Mouse (Mus musculus): ENCODE results near the gene Xpo5. TPM values are rescaled to one million over a fixed set of nuclear protein-coding genes. Genes with fewer than 3 reads are reported as not detected.

Xpo5 gene
- total RNA-seq, 2 experiments from 2014 or later = 43.6 to 48.5 TPM

GRCm38 (mm10) chr17:46258279-46259053 lies 55.9 kb downstream of the Xpo5 start:
- DNase-seq = no peak

DNA sequence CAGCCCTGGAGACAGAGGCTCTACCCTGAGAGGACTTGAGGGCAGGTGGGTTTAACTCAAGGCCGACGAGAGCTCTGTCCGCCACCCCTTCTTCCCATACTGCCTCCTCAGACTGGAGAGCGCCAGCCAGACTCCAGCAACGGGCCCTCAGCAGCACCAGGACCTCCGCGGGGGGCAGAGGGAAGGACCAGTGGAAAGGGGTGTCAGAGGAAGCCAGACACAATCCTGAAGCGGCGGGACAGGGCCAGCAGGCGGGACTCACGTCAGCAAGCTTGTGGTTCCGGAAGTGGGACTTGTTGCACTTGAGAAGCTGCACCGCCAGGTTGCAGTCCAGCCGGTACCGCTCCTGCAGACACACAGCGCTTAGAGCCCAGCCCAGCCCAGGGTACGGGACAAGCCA lies 57.1 kb downstream of the Xpo5 start:
- no peak for DNase-seq

DNA sequence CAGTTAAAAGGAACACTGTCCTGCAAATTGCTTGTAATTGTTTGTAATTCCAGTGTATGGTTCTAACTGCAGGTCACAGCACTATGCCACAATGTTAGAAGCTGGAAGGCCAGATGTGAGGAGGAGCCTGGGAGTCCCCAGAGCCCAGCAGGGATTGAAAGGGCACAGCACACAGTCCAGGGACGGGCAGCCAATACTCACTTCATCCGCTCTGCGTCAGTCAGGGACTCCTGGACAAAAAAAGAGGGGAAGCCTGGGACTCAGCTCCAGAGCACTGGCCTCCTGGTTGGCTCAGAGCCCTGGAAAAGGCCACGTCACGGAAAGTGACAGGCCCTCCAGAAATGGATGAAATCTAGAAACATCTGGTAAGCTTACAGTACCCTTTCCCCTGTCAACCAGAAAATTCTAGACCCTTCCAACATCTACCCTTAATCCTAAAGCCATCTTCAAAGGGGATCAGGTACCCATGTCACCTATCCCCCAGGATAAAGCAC lies 59.7 kb downstream of the Xpo5 start:
- DNase-seq = peak; percentile 44

- DNase-seq = no peak
These were observed 62.9 kb downstream of the Xpo5 start for GRCm38 (mm10) chr17:46265502-46265901.

- DNase-seq = peak; percentile 88
These were observed 63.5 kb downstream of the Xpo5 start for GRCm38 (mm10) chr17:46265918-46266618.

DNA sequence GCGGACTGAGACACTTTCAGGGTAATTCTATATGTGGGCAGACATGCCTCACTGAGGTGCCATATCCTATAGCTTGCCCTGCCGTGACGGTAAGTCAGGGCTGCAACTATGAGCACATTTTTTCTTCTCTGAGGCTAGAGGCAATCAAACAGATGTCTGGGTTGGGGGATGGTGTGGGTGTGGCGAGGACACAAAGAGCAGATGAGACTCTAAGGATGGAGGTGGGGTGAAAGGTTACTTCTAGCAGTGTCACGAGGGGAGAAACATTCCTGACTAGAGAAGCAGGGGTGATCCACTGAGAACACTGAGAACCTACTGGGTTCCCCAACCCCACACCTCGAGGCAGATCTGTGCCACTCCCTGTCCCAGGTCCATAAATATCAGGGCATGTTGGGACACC lies 64.4 kb downstream of the Xpo5 start:
- no peak for DNase-seq

GRCm38 (mm10) chr17:46267511-46267910 lies 64.9 kb downstream of the Xpo5 start:
- no peak for DNase-seq

GRCm38 (mm10) chr17:46268026-46268720 lies 65.6 kb downstream of the Xpo5 start:
- DNase-seq = no peak

GRCm38 (mm10) chr17:46269771-46270534 lies 67.4 kb downstream of the Xpo5 start:
- no peak for DNase-seq

- no peak for DNase-seq
These were observed 69.5 kb downstream of the Xpo5 start for GRCm38 (mm10) chr17:46272058-46272457.

DNA sequence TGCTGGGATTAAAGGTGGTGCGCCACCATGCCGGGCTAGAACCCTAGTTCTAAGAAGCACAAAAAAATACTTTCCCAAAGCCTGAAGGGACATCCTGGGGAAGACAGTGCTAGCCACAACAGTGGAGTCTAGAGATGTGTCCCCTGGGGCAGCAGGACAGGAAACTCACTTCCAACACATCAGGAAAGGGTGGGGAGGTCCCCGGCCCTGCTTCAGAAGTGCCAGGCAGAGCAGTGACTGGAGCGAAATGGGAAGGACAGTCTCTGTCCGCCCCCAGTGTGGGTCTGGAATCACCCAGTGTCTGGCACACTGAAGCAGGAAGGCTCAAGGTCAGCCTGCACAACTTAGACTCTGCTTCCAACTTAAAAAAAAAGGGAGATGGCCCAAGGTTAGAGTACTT lies 70.1 kb downstream of the Xpo5 start:
- DNase-seq = peak; percentile 59

- no peak for DNase-seq
These were observed 71.2 kb downstream of the Xpo5 start for GRCm38 (mm10) chr17:46273803-46274236.

- DNase-seq = no peak
These were observed 71.9 kb downstream of the Xpo5 start for GRCm38 (mm10) chr17:46274465-46274864.

DNA sequence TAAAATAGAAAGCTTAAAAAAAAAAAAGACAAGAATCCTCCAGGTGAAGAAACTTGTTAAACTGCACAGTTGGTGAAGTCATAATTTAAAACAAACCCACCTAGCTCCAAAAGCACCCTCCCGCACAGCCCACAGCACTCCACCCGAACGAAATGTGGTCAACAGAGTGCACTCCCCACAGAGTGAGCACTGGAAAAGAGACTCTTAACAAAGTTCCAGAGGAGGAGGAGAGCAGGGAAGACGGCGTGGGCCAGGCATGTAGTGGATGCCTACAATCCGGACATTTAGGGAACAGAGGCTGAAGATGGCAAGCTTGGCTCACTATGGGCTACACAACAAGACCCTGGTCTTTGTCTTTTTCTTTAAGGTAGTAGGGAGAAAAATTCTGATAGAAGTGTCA lies 72.5 kb downstream of the Xpo5 start:
- DNase-seq = no peak

GRCm38 (mm10) chr17:46275506-46275905 lies 72.9 kb downstream of the Xpo5 start:
- DNase-seq = no peak

DNA sequence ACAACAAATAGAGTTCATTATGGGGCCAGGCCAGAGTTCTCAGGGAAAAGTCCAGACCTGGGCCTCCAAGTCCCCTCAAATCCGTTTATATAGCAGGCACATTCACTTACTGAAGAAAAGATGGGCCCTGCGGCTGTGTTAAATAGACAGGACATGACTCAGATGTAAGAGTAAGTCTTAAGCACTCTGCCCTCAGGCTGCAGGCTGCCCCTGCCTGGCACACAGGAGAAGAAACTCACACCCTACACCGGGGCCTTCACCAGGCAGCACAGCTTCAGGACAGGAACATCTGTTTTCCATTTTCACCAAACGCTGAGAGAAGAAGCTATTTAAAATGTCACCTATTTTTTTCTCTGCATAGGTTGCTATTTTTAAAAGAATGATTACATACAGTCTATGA lies 75.0 kb downstream of the Xpo5 start:
- no peak for DNase-seq

- DNase-seq = peak; percentile 65
These were observed 75.6 kb downstream of the Xpo5 start for GRCm38 (mm10) chr17:46278011-46278765.

DNA sequence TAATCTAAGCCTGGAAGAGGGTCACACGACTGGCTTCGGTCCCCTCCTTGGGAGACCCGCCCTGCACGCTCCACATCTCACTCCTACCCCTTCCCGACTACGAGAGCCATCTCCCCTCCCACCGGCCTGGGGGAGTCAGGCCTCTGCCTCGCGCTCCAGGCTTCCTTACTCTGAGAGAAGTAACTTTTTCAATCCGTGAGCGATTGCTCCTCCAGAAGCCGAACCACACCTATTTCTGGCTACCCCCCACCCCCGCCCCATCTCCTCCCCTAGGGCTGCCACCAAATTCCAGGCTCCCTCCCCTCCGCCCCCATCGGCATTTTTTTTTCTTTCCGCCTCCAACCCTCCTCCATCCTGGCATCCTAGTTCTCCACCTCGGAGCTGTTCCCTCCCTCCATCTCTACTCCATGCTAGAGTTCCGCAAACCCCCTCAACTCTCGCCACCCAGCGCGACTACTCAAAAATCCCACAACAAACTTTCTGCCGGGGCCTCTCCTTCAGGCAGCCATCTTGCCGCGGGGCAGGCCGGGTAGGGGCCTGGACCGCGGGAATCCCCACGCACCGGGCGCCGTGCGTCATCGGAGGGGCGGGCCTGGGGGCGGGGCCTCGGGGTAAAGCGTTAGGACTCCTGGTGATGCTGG lies 80.0 kb downstream of the Xpo5 start, which contains the start of gene Tjap1:
TSS of gene Tjap1 (minus strand) at position 544 of the 641 bp plus-strand sequence.
- DNase-seq = peak; percentile 97

GRCm38 (mm10) chr17:46283140-46283539 lies 80.6 kb downstream of the Xpo5 start:
- DNase-seq = no peak

GRCm38 (mm10) chr17:46283911-46284310 lies 81.3 kb downstream of the Xpo5 start:
- no peak for DNase-seq

- DNase-seq = no peak
These were observed 82.1 kb downstream of the Xpo5 start for GRCm38 (mm10) chr17:46284653-46285052.
